Mouse (Mus musculus): Measurements from ENCODE around the gene Gapdh. TPM values are rescaled to one million over a fixed set of nuclear protein-coding genes. Genes with fewer than 3 reads are reported as not detected.

Gapdh gene
- 100 to 1,000 TPM; 217 to 463 (median 365) TPM for polyA plus RNA-seq (2017; shearing (Covaris generic))

GRCm38 (mm10) chr6:125166051-125166751 is at the start of gene Gapdh:
Gene Gapdh, minus strand, starts transcription at chr6:125166467.
- no peak for ATAC-seq

GRCm38 (mm10) chr6:125215148-125215954 is 49.1 kb upstream of the Gapdh start, which contains the start of gene Vamp1:
Gene Vamp1, plus strand, starts transcription at chr6:125215551.
- ATAC-seq: peak; percentile 90

GRCm38 (mm10) chr6:125213715-125214114 is 47.4 kb upstream of the Gapdh start:
- ATAC-seq: no peak

GRCm38 (mm10) chr6:125213129-125213528 is 46.9 kb upstream of the Gapdh start:
- no peak for ATAC-seq

- ATAC-seq: no peak
Measured at GRCm38 (mm10) chr6:125212621-125213020, 46.4 kb upstream of the Gapdh start.

- no peak for ATAC-seq
Measured at GRCm38 (mm10) chr6:125210436-125210835, 44.2 kb upstream of the Gapdh start.

GRCm38 (mm10) chr6:125197166-125197565 is 30.9 kb upstream of the Gapdh start:
- ATAC-seq: no peak

GRCm38 (mm10) chr6:125196301-125196700 is 30.0 kb upstream of the Gapdh start:
- no peak for ATAC-seq

- ATAC-seq: no peak
Measured at GRCm38 (mm10) chr6:125195541-125196075, 29.3 kb upstream of the Gapdh start.

GRCm38 (mm10) chr6:125193390-125193789 is 27.1 kb upstream of the Gapdh start:
- no peak for ATAC-seq

- no peak for ATAC-seq
Measured at GRCm38 (mm10) chr6:125192841-125193240, 26.6 kb upstream of the Gapdh start.

- ATAC-seq: peak; percentile 55
Measured at GRCm38 (mm10) chr6:125192016-125192714, 25.9 kb upstream of the Gapdh start.

GRCm38 (mm10) chr6:125191332-125192015 is 25.2 kb upstream of the Gapdh start, which contains the start of the genes Ncapd2 and Mrpl51:
Gene Ncapd2, minus strand, starts transcription at chr6:125191701.
Gene Mrpl51, plus strand, starts transcription at chr6:125191801.
- ATAC-seq: peak; percentile 97

- ATAC-seq: no peak
Measured at GRCm38 (mm10) chr6:125190816-125191215, 24.5 kb upstream of the Gapdh start.

GRCm38 (mm10) chr6:125186203-125186602 is 19.9 kb upstream of the Gapdh start:
- no peak for ATAC-seq

GRCm38 (mm10) chr6:125182133-125182532 is 15.9 kb upstream of the Gapdh start:
- ATAC-seq: no peak

- no peak for ATAC-seq
Measured at GRCm38 (mm10) chr6:125179601-125180000, 13.3 kb upstream of the Gapdh start.

- ATAC-seq: no peak
Measured at GRCm38 (mm10) chr6:125175469-125175868, 9.2 kb upstream of the Gapdh start.

- ATAC-seq: no peak
Measured at GRCm38 (mm10) chr6:125173256-125173655, 7.0 kb upstream of the Gapdh start.

GRCm38 (mm10) chr6:125172474-125172873 is 6.2 kb upstream of the Gapdh start:
- no peak for ATAC-seq

GRCm38 (mm10) chr6:125170194-125170593 is 3.9 kb upstream of the Gapdh start:
- no peak for ATAC-seq

- ATAC-seq: no peak
Measured at GRCm38 (mm10) chr6:125168086-125168485, 1.8 kb upstream of the Gapdh start.

Data from inflammation-experienced regulatory T-cells, adult 6 months (primary cell).